Mouse (Mus musculus): ENCODE data around the gene Crls1.

DNA sequence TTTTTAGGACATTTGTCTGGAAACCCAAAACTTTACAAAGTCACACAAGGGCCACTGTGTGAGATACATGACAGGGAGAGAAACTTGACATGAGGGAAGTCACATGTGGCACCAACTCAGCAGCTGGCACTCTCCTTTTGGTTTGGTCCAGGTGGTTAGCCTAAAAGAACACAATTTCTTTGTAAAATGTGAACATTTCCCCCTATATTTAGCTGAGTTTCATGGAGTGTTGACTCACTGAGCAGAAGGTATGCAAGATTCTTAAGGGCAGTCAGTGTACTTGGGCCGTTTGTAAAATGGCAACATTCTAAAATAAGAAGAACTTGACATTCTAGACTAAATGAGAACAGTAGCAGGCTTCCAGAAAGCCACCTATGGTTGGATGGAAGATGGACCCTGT lies 68.3 kb downstream of the Crls1 start:
- no peak for TF ChIP-seq CTCF (IDR thresholded peaks at IDR 0.05; ENCODE audit: borderline replicate concordance, insufficient read depth, low read length)
- TF ChIP-seq POLR2A (IDR thresholded peaks at IDR 0.05; ENCODE audit: low read depth, low read length): no peak
